Mouse (Mus musculus): ENCODE measurements around the gene Gm36245. TPM values are rescaled to one million over a fixed set of nuclear protein-coding genes. Genes with fewer than 3 reads are reported as not detected.
A peak's percentile ranks its signal among the peaks of the same experiment; 100 is the strongest.
"Not testable (repeated sequence)": the region's sequence is repeated elsewhere in the genome, so short reads cannot be mapped to it uniquely, and the experiment has no call there.

Gm36245 gene
- total RNA-seq (2021), result not detected
- long read RNA-seq, experiment 1, result 0 reads
- long read RNA-seq, experiment 2, result 0 reads

DNA sequence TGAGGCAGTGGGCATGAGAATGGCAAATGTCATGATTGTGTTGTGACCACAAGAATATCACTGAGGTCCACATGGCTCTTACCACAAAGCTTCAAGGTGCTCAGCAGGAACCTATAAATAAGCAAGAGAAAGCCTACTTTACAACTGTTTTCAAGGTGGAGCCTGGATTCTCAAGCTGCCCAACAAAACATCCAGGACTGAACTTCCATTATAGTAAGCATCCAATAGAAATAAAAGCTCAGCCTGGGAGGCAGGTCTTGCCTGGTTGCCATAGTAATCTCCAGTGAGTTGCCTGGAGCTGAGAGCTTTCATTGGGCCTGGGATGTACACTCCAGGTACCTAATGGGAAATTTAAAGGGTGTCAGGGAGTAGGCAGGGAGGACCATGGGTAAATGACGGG lies at the start of gene Gm36245:
Gene Gm36245, plus strand, starts transcription at position 301 of the 400 bp plus-strand sequence.
- no peak for DNase-seq (ENCODE audit: low spot score in 2 of 2)

DNA sequence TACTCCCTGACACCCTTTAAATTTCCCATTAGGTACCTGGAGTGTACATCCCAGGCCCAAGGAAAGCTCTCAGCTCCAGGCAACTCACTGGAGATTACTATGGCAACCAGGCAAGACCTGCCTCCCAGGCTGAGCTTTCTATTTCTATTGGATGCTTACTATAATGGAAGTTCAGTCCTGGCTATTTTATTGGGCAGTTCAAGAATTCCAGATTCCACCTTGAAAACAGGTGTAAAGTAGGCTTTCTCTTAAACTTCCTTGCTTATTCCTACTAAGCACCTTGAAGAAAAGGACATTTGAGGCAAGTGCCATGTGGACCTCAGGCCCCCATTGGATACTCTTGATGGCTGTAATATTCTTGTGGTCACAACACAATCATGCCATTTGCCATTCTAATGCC lies 37.3 kb upstream of the Gm36245 start, which contains the start of gene 1700025B11Rik:
Gene 1700025B11Rik, minus strand, starts transcription at position 101 of the 400 bp plus-strand sequence.
- DNase-seq (ENCODE audit: low spot score in 2 of 2), result no peak

DNA sequence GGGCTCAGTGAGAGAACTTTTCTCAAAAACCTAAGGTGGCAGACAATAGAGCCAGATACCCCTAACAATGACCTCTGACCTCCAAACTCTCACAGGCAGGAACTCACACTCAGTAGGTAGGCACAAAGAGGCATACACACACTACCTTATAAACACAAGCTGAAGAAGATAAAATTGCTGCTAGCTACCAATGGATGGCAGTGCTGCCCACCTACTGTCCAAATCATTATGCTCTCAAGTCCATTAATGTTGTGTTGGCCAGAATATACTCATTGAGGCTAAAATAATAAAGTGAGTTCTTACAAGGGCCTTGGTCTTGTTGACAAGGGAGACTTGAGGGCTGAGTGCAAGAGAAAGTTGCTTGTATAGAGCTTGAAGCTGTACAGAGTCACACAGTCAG lies 35.8 kb upstream of the Gm36245 start:
- no peak for DNase-seq (ENCODE audit: low spot score in 2 of 2)

DNA sequence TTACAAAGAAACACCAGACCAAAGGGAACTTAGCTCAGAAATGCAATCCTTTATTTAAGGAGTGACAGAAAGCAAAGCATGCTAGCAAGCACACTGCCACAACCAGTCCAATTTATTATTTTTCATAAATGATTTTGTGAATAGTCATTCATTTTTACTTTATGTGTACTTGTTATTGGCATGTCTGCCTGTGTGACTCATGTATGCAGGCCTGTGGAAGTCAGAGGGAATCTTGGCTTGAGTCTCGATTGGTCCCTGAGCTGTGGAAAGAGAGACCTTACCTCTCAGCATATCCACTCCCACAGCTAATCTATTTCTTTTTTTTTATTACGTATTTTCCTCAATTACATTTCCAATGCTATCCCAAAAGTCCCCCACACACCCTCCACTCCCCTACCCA lies 20.3 kb upstream of the Gm36245 start:
- DNase-seq (ENCODE audit: low spot score in 2 of 2), result no peak

DNA sequence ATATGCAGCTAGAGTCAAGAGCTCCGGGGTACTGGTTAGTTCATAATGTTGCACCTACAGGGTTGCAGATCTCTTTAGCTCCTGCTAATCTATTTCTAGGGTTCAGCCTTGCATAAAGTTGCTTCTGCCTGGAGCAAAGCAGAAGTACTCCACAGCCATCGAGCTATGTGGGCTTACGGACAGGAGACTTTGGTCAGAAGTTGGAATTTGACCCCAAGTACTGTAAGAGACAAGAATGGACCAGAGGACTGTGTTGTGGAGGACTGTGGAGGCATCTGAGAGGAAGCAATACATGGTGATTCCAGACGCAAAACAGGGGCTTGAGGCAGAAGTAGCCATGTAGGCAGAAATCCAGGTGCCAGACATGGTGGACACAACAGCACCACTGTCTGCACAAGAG lies 19.7 kb upstream of the Gm36245 start:
- no peak for DNase-seq (ENCODE audit: low spot score in 2 of 2)

DNA sequence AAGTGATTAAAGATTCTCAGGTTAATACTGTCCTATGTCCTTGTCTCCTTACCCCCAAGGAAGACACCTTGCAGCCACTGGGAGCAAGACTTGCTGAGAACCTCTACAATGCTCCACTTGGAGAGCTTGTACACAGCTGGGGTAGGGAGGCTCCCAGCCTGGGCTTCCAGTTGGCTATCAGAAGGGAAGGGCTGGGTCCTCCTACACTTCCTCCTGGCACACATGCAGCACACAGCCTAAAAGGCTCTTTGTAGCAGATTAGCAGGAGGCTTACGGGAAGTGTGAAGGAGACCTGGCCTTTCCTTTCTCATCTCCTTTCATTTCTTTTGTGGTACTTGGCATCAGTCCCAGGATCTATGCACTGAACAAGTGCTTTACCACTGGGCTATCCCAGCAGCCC lies 17.4 kb upstream of the Gm36245 start:
- DNase-seq (ENCODE audit: low spot score in 2 of 2), result peak in 1 of 2 experiments; percentile 2

DNA sequence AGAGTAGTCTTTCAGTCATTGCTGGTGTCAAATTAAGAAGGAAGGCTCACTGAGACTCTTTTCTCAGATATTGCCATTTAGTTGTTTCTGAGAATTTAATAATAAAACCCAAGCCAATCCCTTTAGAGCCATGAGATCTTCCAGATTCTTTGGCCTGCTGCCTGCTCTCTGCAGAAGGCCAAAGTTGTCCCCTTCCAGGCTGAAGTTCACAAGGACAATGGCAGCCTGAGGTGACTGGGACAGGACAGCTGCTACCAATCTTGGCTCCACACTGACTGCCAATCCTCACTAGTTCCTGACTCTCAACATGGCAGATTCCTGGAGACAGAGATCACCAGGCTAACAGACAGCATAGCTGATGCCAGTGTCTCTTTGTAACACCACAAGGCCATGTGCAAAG lies 12.0 kb upstream of the Gm36245 start:
- no peak for DNase-seq (ENCODE audit: low spot score in 2 of 2)

DNA sequence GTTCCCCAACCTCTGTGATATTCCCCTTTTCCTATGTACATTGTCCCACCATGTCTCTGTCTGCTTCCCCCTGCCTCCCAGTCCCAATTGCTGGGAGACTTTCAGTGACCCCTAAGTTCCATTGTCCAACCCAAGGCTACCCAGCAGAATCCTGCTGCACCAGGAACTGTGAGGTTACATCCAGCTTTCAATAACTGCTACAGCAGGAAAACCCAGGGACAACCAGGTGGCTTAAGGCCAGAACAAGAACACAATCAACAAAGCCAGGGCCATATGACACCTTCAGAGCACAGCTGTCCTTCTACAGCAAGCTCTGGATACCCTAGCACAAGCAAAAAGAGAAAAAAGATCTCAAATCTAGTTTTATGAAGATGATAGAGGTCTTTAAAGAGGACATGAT lies 10.1 kb upstream of the Gm36245 start:
- DNase-seq (ENCODE audit: low spot score in 2 of 2), result no peak

DNA sequence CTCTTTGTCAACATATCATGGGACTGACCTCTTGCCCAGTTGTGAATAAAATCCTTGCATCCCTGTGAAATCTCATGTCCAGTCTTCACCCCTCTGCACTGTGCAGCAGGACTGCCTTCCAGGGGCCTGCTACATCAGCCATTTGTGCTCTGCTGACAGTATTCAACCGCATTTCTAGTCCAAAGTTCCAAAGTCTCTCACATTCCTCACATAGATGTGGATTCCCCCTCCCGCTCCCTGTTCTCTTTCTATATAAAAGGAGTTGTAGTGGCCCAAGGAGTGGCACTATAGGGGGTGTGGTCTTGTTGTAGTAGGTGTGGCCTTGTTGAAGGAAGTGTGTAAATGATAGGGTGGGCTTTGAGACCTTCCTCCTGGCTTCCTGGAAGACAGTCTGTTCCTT lies 8.2 kb upstream of the Gm36245 start:
- DNase-seq (ENCODE audit: low spot score in 2 of 2), result no peak

DNA sequence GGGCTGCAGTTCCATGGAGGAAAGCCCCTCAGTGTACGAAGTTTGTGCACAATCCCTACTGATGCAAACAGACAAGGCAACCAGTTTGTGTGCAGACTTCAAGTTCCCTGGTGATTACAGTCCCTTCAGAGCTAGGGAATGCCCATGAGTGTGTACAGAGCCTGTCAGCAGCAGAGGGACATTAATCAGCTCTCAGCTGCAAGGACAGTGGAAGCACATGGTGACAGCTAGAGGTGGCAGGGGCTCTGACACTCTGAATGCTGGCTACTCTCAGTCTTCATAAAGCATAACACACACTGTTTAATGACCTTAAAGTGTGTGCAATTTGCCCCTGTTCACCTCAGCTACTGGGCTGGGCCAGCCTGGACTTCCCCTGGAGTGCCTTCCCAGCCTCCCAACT lies 5.5 kb upstream of the Gm36245 start:
- DNase-seq (ENCODE audit: low spot score in 2 of 2), result no peak

DNA sequence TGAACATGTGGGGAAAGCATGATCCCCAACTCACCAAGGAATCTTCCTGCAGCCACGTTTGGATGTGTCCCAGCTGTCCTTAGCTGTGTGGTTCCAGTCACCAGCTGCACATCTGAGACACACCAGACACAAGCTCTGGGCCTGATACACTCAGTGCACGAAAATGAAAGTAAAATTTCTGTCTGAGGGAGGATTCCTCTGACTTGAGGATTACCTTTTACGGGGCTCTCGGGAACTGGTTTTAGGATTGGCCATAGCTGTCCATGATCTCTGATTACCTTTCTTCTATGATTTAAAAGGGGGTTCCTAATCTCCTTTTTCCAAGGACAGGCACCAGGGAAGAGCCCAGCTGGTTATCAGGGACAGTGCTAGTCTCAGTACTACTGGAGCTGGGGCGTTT lies 3.1 kb upstream of the Gm36245 start, which contains the start of gene Apol10b:
Gene Apol10b, minus strand, starts transcription at position 165 of the 400 bp plus-strand sequence.
- DNase-seq (ENCODE audit: low spot score in 2 of 2), result no peak

DNA sequence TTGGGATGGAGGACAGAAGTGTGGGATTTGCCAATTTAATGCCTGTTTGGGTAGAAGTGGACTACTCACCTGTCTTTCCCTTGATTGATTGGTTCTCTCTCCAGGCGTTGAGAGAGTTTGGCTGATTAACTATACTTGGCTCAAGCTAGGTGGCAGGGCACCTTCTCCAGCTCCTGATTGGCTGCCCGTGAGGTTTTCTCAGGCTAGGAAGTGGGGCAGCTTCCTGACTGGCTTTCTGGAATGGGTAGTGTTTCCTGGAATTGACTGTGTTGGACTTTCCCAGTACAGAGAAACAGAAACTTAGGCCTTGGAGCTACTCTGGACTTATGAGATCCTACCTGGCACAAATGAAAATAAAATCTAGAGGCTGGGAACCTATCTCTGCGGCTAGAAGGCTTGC lies 629 bp upstream of the Gm36245 start:
- DNase-seq (ENCODE audit: low spot score in 2 of 2), result no peak

DNA sequence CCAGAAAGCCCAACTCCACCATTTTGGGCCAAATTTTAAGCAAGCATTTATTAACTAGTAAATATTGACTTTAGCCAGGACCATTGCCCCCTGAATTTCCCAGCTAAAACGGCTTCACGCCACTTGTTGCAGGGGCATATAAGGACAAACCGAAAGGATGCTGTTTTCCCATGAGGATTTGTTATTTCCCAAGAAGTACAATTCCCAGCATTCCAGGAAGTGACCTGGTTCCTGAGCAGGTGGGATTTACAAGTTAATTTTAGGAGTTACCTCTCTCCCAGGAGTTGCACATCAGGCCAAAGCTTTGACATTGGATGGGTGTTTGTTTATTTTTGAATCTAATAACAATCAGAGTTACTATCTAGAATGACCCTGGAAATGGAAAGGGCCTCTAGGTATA lies 7.0 kb downstream of the Gm36245 start:
- DNase-seq (ENCODE audit: low spot score in 2 of 2), result no peak

DNA sequence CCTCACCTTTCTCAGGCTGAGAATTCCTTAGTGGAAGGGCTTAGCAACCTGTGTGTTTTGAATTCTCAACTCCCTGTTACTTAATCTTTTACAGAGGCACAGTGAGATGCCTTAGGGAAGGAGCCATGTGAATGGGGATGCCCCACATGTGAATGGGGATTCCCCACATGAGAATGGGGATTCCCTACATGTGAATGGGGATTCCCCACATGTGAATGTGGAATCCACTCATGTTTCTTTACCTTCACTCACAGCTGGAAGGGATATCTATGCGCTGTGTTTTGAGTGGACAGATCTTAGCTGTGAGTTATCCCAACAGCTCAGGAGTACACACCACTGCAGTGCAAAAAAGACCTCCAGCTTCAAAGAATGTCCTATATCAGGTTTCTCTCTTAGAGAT lies 25.7 kb downstream of the Gm36245 start:
- no peak for DNase-seq (ENCODE audit: low spot score in 2 of 2)

DNA sequence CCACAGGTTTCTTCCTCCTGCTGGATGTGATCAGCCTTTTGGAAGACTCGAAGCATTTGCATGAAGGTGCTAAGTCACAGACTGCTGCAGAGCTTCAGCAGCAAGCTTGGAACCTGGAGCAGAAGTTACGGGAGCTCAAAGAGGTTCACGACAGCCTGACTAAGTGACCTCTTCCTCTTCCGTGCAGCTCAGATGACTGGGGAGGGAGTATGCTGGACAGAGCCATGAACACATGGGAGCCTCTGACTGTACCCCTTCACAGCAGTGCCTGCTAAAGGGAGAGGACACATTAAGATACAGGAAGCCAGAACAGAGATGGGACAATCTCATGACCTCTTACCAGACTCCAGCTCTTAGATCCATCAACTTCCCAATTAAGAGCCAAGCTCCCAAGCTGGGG lies 27.4 kb downstream of the Gm36245 start:
- DNase-seq (ENCODE audit: low spot score in 2 of 2), result not testable (repeated sequence)

DNA sequence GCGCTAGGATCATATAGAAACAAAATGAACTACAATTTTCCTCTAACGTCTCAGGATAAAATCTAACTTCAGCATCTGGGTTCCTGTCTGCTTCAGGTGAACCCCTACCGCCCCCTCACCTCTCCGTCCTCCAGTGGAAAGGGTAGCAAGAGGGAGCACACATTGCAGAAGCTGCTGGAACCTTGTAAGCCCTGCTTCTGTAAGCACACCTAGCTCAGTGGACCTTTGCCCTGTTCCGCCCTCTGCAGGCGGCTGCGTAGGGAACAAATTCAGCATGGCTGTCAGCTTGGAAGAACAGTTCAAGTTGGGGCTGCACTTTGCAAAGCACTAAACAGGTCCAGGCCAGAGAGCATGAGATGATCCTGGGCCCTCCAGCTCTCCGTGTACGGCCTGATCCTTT lies 29.6 kb downstream of the Gm36245 start:
- DNase-seq (ENCODE audit: low spot score in 2 of 2), result not testable (repeated sequence)

DNA sequence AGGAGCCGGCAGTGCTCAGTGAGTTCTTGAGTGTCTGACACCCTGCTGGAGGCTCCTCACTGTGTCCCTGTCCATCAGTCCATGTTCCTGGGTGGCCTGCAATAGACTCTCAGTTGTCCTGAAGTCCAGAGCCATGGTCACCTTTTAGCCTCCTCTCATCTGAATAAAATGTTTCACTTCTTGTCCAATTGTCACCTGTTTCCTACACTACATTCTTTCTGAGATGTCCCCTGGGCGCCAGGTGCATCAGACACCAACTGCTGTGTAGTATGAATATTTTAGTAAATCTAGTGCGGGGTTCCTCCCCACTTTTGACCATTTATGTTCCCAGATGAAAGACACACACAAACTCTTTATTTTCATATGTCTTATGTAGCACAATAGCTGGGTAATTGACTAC lies 30.8 kb downstream of the Gm36245 start:
- not testable (repeated sequence) for DNase-seq (ENCODE audit: low spot score in 2 of 2)

DNA sequence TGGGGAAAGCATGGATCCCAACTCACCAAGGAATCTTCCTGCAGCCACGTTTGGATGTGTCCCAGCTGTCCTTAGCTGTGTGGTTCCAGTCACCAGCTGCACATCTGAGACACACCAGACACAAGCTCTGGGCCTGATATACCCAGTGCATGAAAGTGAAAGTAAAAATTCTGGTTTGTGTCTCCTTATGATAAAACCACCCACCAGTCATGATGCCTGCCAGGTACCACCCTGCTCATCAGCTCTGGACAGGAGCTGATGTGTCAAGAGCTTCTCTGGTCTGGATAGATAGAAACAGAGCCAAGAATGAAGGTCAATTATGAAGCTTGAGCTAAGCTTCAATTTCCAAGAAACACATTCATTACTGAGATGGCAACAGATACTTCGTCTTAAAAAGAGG lies 44.1 kb downstream of the Gm36245 start, which contains the start of gene Apol11b:
Gene Apol11b, minus strand, starts transcription at position 111 of the 400 bp plus-strand sequence.
- DNase-seq (ENCODE audit: low spot score in 2 of 2), result not testable (repeated sequence)

DNA sequence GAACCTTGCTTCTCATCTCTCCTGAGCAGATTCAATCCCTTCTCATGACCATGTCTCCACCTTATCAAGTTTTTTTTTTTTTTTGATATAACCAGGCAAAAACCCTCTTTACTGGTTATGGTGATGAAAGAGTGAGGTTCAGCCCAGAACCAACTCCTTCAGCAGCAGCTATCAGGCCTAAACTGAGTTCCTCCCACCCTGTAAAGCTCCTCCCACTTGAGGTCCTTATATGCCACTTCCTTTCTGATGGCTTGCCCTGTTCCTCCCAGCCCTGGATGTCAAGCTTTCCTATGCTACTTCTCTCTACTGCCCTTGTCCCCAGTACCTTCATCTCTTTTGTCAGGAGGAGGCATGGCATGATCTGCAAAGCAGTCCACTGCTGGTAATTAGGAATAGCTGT lies 52.1 kb downstream of the Gm36245 start:
- not testable (repeated sequence) for DNase-seq (ENCODE audit: low spot score in 2 of 2)

Other genes starting within 250 kb of the Gm36245 start
- under 1 TPM; 0.23 to 0.30 TPM for gene Apol7a, start 200.1 kb upstream of the Gm36245 start, total RNA-seq (2021)
- not detected for gene Apol9a, start 188.1 kb upstream of the Gm36245 start, total RNA-seq (2021)
- under 1 TPM; 0.30 to 0.40 TPM for gene Apol7b, start 151.8 kb upstream of the Gm36245 start, total RNA-seq (2021)
- gene Apol10a, start 122.2 kb upstream of the Gm36245 start, total RNA-seq (2021), result not detected
- not detected for gene Apol11a, start 91.0 kb upstream of the Gm36245 start, total RNA-seq (2021)
- not detected for gene Apol7c, start 65.9 kb upstream of the Gm36245 start, total RNA-seq (2021)
- gene 1700025B11Rik, start 37.4 kb upstream of the Gm36245 start, total RNA-seq (2021), result not detected
- under 1 TPM; 0.19 to 0.26 TPM for gene Apol10b, start 3.1 kb upstream of the Gm36245 start, total RNA-seq (2021)
- under 1 TPM in 1 of 2 experiments, not detected in 1; 0.26 TPM for gene Apol11b, start 44.0 kb downstream of the Gm36245 start, total RNA-seq (2021)
- not detected for gene Apol7e, start 99.6 kb downstream of the Gm36245 start, total RNA-seq (2021)
- not detected for gene Apol9b, start 129.8 kb downstream of the Gm36245 start, total RNA-seq (2021)
- gene Apol8, start 157.7 kb downstream of the Gm36245 start, total RNA-seq (2021), result 1 to 10 TPM; 7.9 to 9.2 TPM
- gene Myh9, start 242.9 kb downstream of the Gm36245 start, total RNA-seq (2021), result 10 to 100 TPM; 74.4 to 78.9 TPM

Data from left cerebral cortex, adult 18-20 months (tissue).